Mouse (Mus musculus): ENCODE measurements around the gene Nqo2. TPM values are rescaled to one million over a fixed set of nuclear protein-coding genes. Genes with fewer than 3 reads are reported as not detected.
"Not testable (repeated sequence)": the region's sequence is repeated elsewhere in the genome, so short reads cannot be mapped to it uniquely, and the experiment has no call there.

Nqo2 gene
- total and polyA plus RNA-seq, 3 experiments = 0.29 to 13.1 (median 11.8) TPM

DNA sequence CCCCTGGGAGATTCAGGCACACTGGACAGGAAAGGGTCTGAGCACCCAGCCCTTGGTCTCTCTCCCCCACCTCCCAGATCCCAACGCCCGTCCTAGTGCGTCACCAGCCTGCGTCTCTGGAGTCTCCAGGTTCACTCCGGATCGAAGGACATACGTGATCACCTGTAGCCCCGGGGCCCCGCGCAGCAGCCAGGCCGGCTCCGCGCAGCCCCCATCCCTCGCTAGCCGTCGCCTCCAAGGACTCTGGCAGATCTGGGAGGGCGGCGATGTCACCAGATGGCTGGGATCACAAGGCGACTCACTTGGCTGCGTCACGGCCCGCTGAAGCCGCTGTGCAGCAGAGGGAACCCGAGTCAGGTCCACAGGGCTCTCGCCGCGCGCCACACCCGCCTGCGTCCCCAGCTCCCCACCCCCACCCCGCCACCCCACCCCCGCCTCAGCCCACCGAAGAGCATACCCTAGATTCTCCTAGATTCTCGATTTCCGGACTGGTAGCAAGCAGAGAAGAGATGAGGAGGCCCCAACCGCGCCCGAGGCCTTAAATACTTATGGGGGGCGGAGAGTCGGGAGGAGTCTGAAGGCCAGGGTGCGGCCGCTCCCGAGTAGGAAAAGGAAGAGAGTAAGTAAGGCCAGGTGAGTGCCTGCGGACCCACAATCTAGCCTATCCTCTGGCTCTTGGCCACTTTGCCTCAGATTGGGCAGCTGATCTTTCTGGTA is 28.9 kb upstream of the Nqo2 start:
- DNase-seq (ENCODE audit: low spot score) = no peak
- no peak for TF ChIP-seq POLR2AphosphoS5 (IDR thresholded peaks at IDR 0.05; ENCODE audit: insufficient replicate concordance, low read depth, low read length)
- TF ChIP-seq TAL1 (conservative IDR thresholded peaks at IDR 0.05; ENCODE audit: low read depth, low read length) = no peak
- no peaks in the 10 kb centered on the region for H3K36me3 ChIP-seq (replicated peaks)
- peaks cover 3% of the 10 kb centered on the region; the same call in 1 of the 2 replicates for H3K9me3 ChIP-seq (replicated peaks)
- H3K27me3 ChIP-seq (ENCODE audit: insufficient read depth, low read length) = peaks cover 11% of the 10 kb centered on the region
- no peaks in the 10 kb centered on the region for H3K4me1 ChIP-seq (ENCODE audit: insufficient read depth, low read depth, low read length)
- ATAC-seq (ENCODE audit: extremely low read depth, insufficient number of reproducible peaks, low FRiP score, poor library complexity, severe bottlenecking) = no peak
- H3K4me3 ChIP-seq (ENCODE audit: low read depth, low read length) = no peak overlapping the region

DNA sequence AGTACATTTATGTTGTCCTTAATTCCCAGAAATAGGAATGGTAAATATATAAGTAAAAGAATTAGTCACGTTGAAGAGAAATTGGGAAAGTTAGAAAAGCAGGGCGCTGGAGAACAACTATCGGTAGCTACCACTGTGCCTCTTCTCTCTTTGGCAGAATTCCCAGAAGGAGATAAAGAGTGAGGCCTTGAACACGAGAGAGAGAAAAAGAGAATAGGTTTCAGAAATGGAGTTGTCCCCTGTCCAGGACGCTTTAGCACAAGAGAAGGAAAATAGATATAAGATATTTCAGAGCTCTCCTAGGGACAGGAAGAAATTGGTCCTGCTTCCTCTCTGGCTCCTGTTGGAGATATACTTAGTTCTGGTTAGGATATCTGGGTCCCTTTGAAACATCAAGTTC is 27.3 kb upstream of the Nqo2 start:
- Histone ChIP-seq H3K4me1 (ENCODE audit: insufficient read depth, low read depth, low read length) (no peaks in the 10 kb centered on the region), H3K9me3 (replicated peaks) (peaks cover 3% of the 10 kb centered on the region; the same call in 1 of the 2 replicates), H3K27me3 (ENCODE audit: insufficient read depth, low read length) (peaks cover 11% of the 10 kb centered on the region), H3K36me3 (replicated peaks) (no peaks in the 10 kb centered on the region), H3K4me3 (ENCODE audit: low read depth, low read length) (no peak overlapping the region)
- ATAC-seq (ENCODE audit: extremely low read depth, insufficient number of reproducible peaks, low FRiP score, poor library complexity, severe bottlenecking) (no peak), DNase-seq (ENCODE audit: low spot score) (no peak)
- TF ChIP-seq GATA2 (IDR thresholded peaks at IDR 0.05; ENCODE audit: borderline replicate concordance, low read depth, low read length) = no peak
- TF ChIP-seq CTCF (IDR thresholded peaks at IDR 0.05; ENCODE audit: low read depth, low read length) = no peak
- TF ChIP-seq POLR2AphosphoS5 (IDR thresholded peaks at IDR 0.05; ENCODE audit: insufficient replicate concordance, low read depth, low read length) = no peak
- TF ChIP-seq GATA1 (IDR thresholded peaks at IDR 0.05; ENCODE audit: borderline replicate concordance, low read length) = no peak
- TF ChIP-seq TAL1 (conservative IDR thresholded peaks at IDR 0.05; ENCODE audit: low read depth, low read length) = no peak

DNA sequence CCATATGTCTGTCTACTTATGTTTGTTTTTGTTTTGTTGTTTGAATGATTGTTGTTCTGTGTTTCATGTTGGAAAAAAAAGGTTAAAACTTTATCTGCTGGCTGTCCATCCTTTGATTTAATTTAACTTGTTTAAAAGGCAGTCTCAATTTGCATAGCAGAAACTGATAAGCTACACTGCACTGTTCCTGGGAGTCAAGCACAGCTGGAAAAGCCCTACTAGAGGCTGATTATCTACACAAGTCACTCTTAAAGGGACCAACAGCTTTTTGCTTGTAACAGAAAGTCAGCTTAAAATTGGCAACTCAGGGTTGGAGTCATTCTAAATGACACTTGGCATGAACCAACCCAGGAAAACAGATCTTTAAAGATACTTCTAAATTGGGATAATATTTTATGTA is 26.9 kb upstream of the Nqo2 start:
- not testable (repeated sequence) for H3K4me3 ChIP-seq (ENCODE audit: low read depth, low read length); ATAC-seq (ENCODE audit: extremely low read depth, insufficient number of reproducible peaks, low FRiP score, poor library complexity, severe bottlenecking); H3K4me1 ChIP-seq (ENCODE audit: insufficient read depth, low read depth, low read length); DNase-seq (ENCODE audit: low spot score); H3K36me3 ChIP-seq (replicated peaks); H3K9me3 ChIP-seq (replicated peaks)
- peaks cover 11% of the 10 kb centered on the region for H3K27me3 ChIP-seq (ENCODE audit: insufficient read depth, low read length)

DNA sequence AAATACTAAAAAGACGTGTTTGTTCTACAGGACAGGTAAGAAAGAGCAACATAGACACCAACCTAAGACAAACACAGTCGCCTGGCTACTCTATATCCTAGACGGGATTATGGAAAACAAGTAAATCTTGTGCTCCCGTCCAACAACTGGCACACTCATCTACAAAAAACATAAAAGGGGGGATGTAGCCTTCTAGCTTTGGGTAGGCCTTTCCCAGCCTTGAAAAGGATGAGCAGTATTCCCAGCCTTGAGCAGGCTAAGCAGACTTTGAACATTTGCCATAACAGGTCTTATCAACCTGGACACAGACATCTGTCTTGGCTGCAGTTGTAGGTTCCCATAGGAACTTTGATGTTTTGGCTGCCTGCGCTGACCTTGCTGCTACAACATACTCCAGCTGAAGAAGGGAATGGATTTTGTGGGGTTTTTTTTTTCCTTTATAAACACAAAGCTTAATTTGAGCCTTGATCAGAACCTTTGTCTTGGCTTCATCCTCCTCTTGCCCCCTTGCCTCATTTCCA is 23.1 kb upstream of the Nqo2 start:
- Histone ChIP-seq H3K4me3 (ENCODE audit: low read depth, low read length) (no peak overlapping the region), H3K4me1 (ENCODE audit: insufficient read depth, low read depth, low read length) (no peaks in the 10 kb centered on the region), H3K36me3 (replicated peaks) (no peaks in the 10 kb centered on the region), H3K9me3 (replicated peaks) (peaks cover 3% of the 10 kb centered on the region; the same call in 1 of the 2 replicates), H3K27me3 (ENCODE audit: insufficient read depth, low read length) (no peaks in the 10 kb centered on the region)
- TF ChIP-seq POLR2AphosphoS5 (IDR thresholded peaks at IDR 0.05; ENCODE audit: insufficient replicate concordance, low read depth, low read length) (no peak), GATA1 (IDR thresholded peaks at IDR 0.05; ENCODE audit: borderline replicate concordance, low read length) (no peak), CTCF (IDR thresholded peaks at IDR 0.05; ENCODE audit: low read depth, low read length) (no peak), TAL1 (conservative IDR thresholded peaks at IDR 0.05; ENCODE audit: low read depth, low read length) (no peak), GATA2 (IDR thresholded peaks at IDR 0.05; ENCODE audit: borderline replicate concordance, low read depth, low read length) (no peak)
- ATAC-seq (ENCODE audit: extremely low read depth, insufficient number of reproducible peaks, low FRiP score, poor library complexity, severe bottlenecking) (no peak), DNase-seq (ENCODE audit: low spot score) (no peak)

DNA sequence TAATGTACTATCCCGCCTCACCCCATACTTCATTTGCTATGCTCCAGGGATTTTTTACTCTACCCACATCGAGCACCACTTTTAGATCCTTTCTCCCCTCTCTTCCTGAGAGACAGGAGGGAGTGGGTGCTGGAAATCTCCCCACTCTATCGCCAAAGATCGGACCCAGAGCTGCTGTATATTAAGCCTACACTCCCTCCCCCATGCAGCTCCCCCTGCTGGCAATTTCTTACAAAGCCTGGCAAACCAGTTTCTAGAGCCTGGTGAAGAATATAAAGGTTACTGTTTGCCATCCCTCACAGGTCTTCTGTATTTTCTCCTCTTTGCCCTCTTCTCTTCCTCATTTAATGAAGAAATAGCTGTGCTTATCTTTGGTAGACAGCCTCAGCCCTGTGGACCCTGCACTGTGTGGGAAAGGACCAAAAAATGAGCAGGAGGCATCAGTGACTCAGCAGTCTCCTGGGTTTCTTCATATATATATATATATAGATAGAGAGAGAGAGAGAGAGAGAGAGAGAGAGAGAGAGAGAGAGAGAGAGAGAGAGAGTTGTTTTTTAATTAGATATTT is 22.2 kb upstream of the Nqo2 start:
- DNase-seq (ENCODE audit: low spot score) = no peak
- peaks cover 3% of the 10 kb centered on the region; the same call in 1 of the 2 replicates for H3K9me3 ChIP-seq (replicated peaks)
- TF ChIP-seq GATA1 (IDR thresholded peaks at IDR 0.05; ENCODE audit: borderline replicate concordance, low read length) (no peak), POLR2AphosphoS5 (IDR thresholded peaks at IDR 0.05; ENCODE audit: insufficient replicate concordance, low read depth, low read length) (no peak), TAL1 (conservative IDR thresholded peaks at IDR 0.05; ENCODE audit: low read depth, low read length) (no peak), CTCF (IDR thresholded peaks at IDR 0.05; ENCODE audit: low read depth, low read length) (no peak)
- no peak; the same call in 1 of the 2 replicates for ATAC-seq (ENCODE audit: extremely low read depth, insufficient number of reproducible peaks, low FRiP score, poor library complexity, severe bottlenecking)
- no peaks in the 10 kb centered on the region for H3K4me1 ChIP-seq (ENCODE audit: insufficient read depth, low read depth, low read length)
- H3K4me3 ChIP-seq (ENCODE audit: low read depth, low read length) = no peak overlapping the region
- no peaks in the 10 kb centered on the region for H3K27me3 ChIP-seq (ENCODE audit: insufficient read depth, low read length)
- H3K36me3 ChIP-seq (replicated peaks) = no peaks in the 10 kb centered on the region

DNA sequence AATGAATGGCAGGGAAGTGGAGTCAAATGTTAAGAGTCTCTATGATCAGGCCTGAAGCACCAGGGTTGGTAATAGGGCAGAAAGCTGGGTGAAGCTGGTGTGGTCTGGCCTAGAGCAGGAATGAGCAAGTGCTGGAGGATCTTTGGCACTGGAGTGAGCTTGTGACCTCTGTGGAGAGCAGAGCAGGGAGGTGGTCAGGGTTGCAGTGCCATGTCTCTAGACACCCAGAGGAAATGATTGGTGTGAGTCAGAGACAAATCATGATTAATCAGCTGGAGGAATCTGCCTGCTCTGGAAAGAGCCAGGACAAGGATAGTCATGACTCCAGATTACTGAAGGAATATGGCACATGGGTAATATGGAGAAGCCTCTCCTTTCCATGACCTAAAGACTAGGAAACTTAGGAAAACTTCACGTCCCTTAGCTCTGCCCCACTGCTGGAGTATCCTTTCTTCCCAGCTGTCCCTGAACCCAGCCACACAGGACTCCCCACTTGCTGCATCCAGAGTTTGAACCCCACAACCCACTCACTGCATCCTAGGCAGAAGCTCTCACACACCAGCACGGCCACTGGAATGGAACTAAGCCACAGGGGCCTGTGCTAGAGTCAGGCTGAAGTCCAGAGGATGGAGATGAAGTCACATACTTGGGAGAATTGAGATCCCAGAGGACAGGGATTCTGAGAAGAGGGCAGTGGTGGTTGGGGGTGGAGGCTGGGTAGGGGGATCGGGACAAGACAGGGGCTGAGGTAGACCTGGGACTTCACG is 13.0 kb upstream of the Nqo2 start:
- no peak for DNase-seq (ENCODE audit: low spot score)
- Histone ChIP-seq H3K36me3 (replicated peaks) (no peaks in the 10 kb centered on the region), H3K9me3 (replicated peaks) (no peaks in the 10 kb centered on the region), H3K4me1 (ENCODE audit: insufficient read depth, low read depth, low read length) (no peaks in the 10 kb centered on the region), H3K27me3 (ENCODE audit: insufficient read depth, low read length) (peaks cover 11% of the 10 kb centered on the region; the same call in 1 of the 2 replicates), H3K4me3 (ENCODE audit: low read depth, low read length) (no peak overlapping the region)
- TF ChIP-seq CTCF (IDR thresholded peaks at IDR 0.05; ENCODE audit: low read depth, low read length) (no peak), TAL1 (conservative IDR thresholded peaks at IDR 0.05; ENCODE audit: low read depth, low read length) (no peak), GATA2 (IDR thresholded peaks at IDR 0.05; ENCODE audit: borderline replicate concordance, low read depth, low read length) (no peak), GATA1 (IDR thresholded peaks at IDR 0.05; ENCODE audit: borderline replicate concordance, low read length) (no peak), POLR2AphosphoS5 (IDR thresholded peaks at IDR 0.05; ENCODE audit: insufficient replicate concordance, low read depth, low read length) (no peak)
- no peak for ATAC-seq (ENCODE audit: extremely low read depth, insufficient number of reproducible peaks, low FRiP score, poor library complexity, severe bottlenecking)

Data from G1E (cell line).